Mouse (Mus musculus): ENCODE measurements at regions not wholly inside any gene's neighbourhood (a gene's known extent, or its start where the extent isn't known, plus 50 kb on each side); places are given as distances from the start of the nearest gene placed in this dataset.

GRCm38 (mm10) chr8:126753059-126753855, 159.5 kb upstream of the Irf2bp2 start:
- Histone ChIP-seq H3K9me3 (no peaks in the 10 kb centered on the region), H3K4me2 (no peak overlapping the region), H3K27me3 (replicated peaks) (no peaks in the 10 kb centered on the region), H3K4me1 (peaks cover 10% of the 10 kb centered on the region; the same call in 1 of the 2 replicates), H3K4me3 (no peak overlapping the region), H3K27ac (peak overlapping the region; percentile 39), H3K9ac (no peak overlapping the region), H3K36me3 (replicated peaks) (no peaks in the 10 kb centered on the region)
- 0 out of 2 replicates have a peak, but pooled peaks have one; percentile 50 for ATAC-seq (replicated peaks)
- WGBS = 46% methylated on average over 4 of the region's 4 CpGs

- H3K27me3 ChIP-seq (replicated peaks) = no peaks in the 10 kb centered on the region
- peaks cover 10% of the 10 kb centered on the region; the same call in 1 of the 2 replicates for H3K4me1 ChIP-seq
- H3K9me3 ChIP-seq = no peaks in the 10 kb centered on the region
- no peak overlapping the region for H3K4me3 ChIP-seq
- no peak overlapping the region for H3K4me2 ChIP-seq
- H3K9ac ChIP-seq = no peak overlapping the region
- no peak overlapping the region for H3K27ac ChIP-seq
- 88% methylated on average over 6 of the region's 6 CpGs for WGBS
- H3K36me3 ChIP-seq (replicated peaks) = no peaks in the 10 kb centered on the region
- no peak for ATAC-seq (replicated peaks)
These were observed 157.8 kb upstream of the Irf2bp2 start for GRCm38 (mm10) chr8:126751416-126752140.

- Histone ChIP-seq H3K4me2 (no peak overlapping the region), H3K9me3 (no peaks in the 10 kb centered on the region), H3K4me1 (no peaks in the 10 kb centered on the region), H3K27ac (no peak overlapping the region), H3K4me3 (no peak overlapping the region), H3K36me3 (replicated peaks) (no peaks in the 10 kb centered on the region), H3K27me3 (replicated peaks) (no peaks in the 10 kb centered on the region), H3K9ac (no peak overlapping the region)
- WGBS = 75% methylated on average over 18 of the region's 18 CpGs
- no peak for ATAC-seq (replicated peaks)
These were observed 152.4 kb upstream of the Irf2bp2 start for GRCm38 (mm10) chr8:126745992-126746775.

- H3K9ac ChIP-seq = no peak overlapping the region
- H3K4me2 ChIP-seq = no peak overlapping the region
- H3K4me3 ChIP-seq = no peak overlapping the region
- no peak overlapping the region for H3K27ac ChIP-seq
- H3K27me3 ChIP-seq (replicated peaks) = no peaks in the 10 kb centered on the region
- H3K36me3 ChIP-seq (replicated peaks) = no peaks in the 10 kb centered on the region
- no peak for ATAC-seq (replicated peaks)
- WGBS = 85% methylated on average over 10 of the region's 10 CpGs
- H3K4me1 ChIP-seq = no peaks in the 10 kb centered on the region
- H3K9me3 ChIP-seq = no peaks in the 10 kb centered on the region
These were observed 151.1 kb upstream of the Irf2bp2 start for GRCm38 (mm10) chr8:126744747-126745382.

GRCm38 (mm10) chr8:126743296-126743695, 149.5 kb upstream of the Irf2bp2 start:
- no peak for ATAC-seq (replicated peaks)
- no peak overlapping the region for H3K9ac ChIP-seq
- no peaks in the 10 kb centered on the region for H3K9me3 ChIP-seq
- no peaks in the 10 kb centered on the region for H3K36me3 ChIP-seq (replicated peaks)
- 76% methylated on average over 9 of the region's 9 CpGs for whole genome bisulfite sequencing
- no peak overlapping the region for H3K27ac ChIP-seq
- H3K4me1 ChIP-seq = no peaks in the 10 kb centered on the region
- H3K27me3 ChIP-seq (replicated peaks) = no peaks in the 10 kb centered on the region
- H3K4me2 ChIP-seq = no peak overlapping the region
- no peak overlapping the region for H3K4me3 ChIP-seq

GRCm38 (mm10) chr8:126742081-126742480, 148.3 kb upstream of the Irf2bp2 start:
- no peaks in the 10 kb centered on the region for H3K36me3 ChIP-seq (replicated peaks)
- no peak overlapping the region for H3K4me2 ChIP-seq
- H3K4me3 ChIP-seq = no peak overlapping the region
- no peak overlapping the region for H3K9ac ChIP-seq
- no peaks in the 10 kb centered on the region for H3K4me1 ChIP-seq
- no peak overlapping the region for H3K27ac ChIP-seq
- no peaks in the 10 kb centered on the region for H3K9me3 ChIP-seq
- no peaks in the 10 kb centered on the region for H3K27me3 ChIP-seq (replicated peaks)
- 86% methylated on average over 3 of the region's 3 CpGs for WGBS
- ATAC-seq (replicated peaks) = no peak

- 83% methylated on average over 3 of the region's 3 CpGs for WGBS
- no peak for ATAC-seq (replicated peaks)
- no peaks in the 10 kb centered on the region for H3K36me3 ChIP-seq (replicated peaks)
- H3K27ac ChIP-seq = no peak overlapping the region
- no peaks in the 10 kb centered on the region for H3K9me3 ChIP-seq
- H3K9ac ChIP-seq = no peak overlapping the region
- no peaks in the 10 kb centered on the region for H3K27me3 ChIP-seq (replicated peaks)
- H3K4me3 ChIP-seq = no peak overlapping the region
- H3K4me2 ChIP-seq = no peak overlapping the region
- peaks cover 10% of the 10 kb centered on the region for H3K4me1 ChIP-seq
These were observed 147.2 kb upstream of the Irf2bp2 start for GRCm38 (mm10) chr8:126741031-126741430.

GRCm38 (mm10) chr8:126739768-126740167, 146.0 kb upstream of the Irf2bp2 start:
- no peak overlapping the region for H3K27ac ChIP-seq
- H3K27me3 ChIP-seq (replicated peaks) = no peaks in the 10 kb centered on the region
- H3K9ac ChIP-seq = no peak overlapping the region
- no peaks in the 10 kb centered on the region for H3K9me3 ChIP-seq
- H3K36me3 ChIP-seq (replicated peaks) = no peaks in the 10 kb centered on the region
- no peak overlapping the region for H3K4me3 ChIP-seq
- H3K4me1 ChIP-seq = peaks cover 23% of the 10 kb centered on the region
- ATAC-seq (replicated peaks) = no peak
- 90% methylated on average over 10 of the region's 10 CpGs for WGBS
- H3K4me2 ChIP-seq = no peak overlapping the region

- ATAC-seq (replicated peaks) = no peak
- Histone ChIP-seq H3K27me3 (replicated peaks) (no peaks in the 10 kb centered on the region), H3K9me3 (no peaks in the 10 kb centered on the region), H3K9ac (no peak overlapping the region), H3K4me1 (peaks cover 41% of the 10 kb centered on the region), H3K27ac (peak overlapping the region; percentile 68; the same call in 1 of the 2 replicates), H3K4me2 (no peak overlapping the region), H3K4me3 (no peak overlapping the region), H3K36me3 (replicated peaks) (no peaks in the 10 kb centered on the region)
- WGBS = 52% methylated on average over 5 of the region's 5 CpGs
These were observed 143.2 kb upstream of the Irf2bp2 start for GRCm38 (mm10) chr8:126737032-126737431.

GRCm38 (mm10) chr8:126736441-126736962, 142.7 kb upstream of the Irf2bp2 start:
- Histone ChIP-seq H3K9ac (peak overlapping the region; percentile 10; the same call in 1 of the 2 replicates), H3K27me3 (replicated peaks) (no peaks in the 10 kb centered on the region), H3K9me3 (no peaks in the 10 kb centered on the region), H3K27ac (peak overlapping the region; percentile 68), H3K36me3 (replicated peaks) (no peaks in the 10 kb centered on the region), H3K4me2 (no peak overlapping the region), H3K4me3 (no peak overlapping the region), H3K4me1 (peaks cover 41% of the 10 kb centered on the region)
- 10% methylated on average over 10 of the region's 10 CpGs for WGBS
- peak; percentile 50 for ATAC-seq (replicated peaks)

GRCm38 (mm10) chr8:126735488-126736440, 142.0 kb upstream of the Irf2bp2 start:
- WGBS = 31% methylated on average over 25 of the region's 25 CpGs
- H3K4me3 ChIP-seq = no peak overlapping the region
- H3K27ac ChIP-seq = peak overlapping the region; percentile 68
- H3K9me3 ChIP-seq = no peaks in the 10 kb centered on the region
- peak; percentile 62 for ATAC-seq (replicated peaks)
- H3K27me3 ChIP-seq (replicated peaks) = no peaks in the 10 kb centered on the region
- H3K9ac ChIP-seq = no peak overlapping the region
- H3K4me2 ChIP-seq = no peak overlapping the region
- peaks cover 41% of the 10 kb centered on the region for H3K4me1 ChIP-seq
- H3K36me3 ChIP-seq (replicated peaks) = no peaks in the 10 kb centered on the region
